Mouse (Mus musculus): ENCODE results near the gene Gclm.
A peak's percentile ranks its signal among the peaks of the same experiment; 100 is the strongest.
"Not testable (repeated sequence)": the region's sequence is repeated elsewhere in the genome, so short reads cannot be mapped to it uniquely, and the experiment has no call there.

Gene Gclm

GRCm38 (mm10) chr3:122245215-122245877 is at the start of gene Gclm:
Gene Gclm (plus strand): TSS chr3:122245557.
- DNase-seq (ENCODE audit: low read depth, low spot score) = peak; percentile 97

GRCm38 (mm10) chr3:122196621-122197298 is 48.6 kb upstream of the Gclm start:
- no peak for DNase-seq (ENCODE audit: low read depth, low spot score)

GRCm38 (mm10) chr3:122198532-122198931 is 46.8 kb upstream of the Gclm start:
- no peak for DNase-seq (ENCODE audit: low read depth, low spot score)

- DNase-seq (ENCODE audit: low read depth, low spot score) = no peak
Observed at GRCm38 (mm10) chr3:122198966-122199381, 46.4 kb upstream of the Gclm start.

- no peak for DNase-seq (ENCODE audit: low read depth, low spot score)
Observed at GRCm38 (mm10) chr3:122199600-122199999, 45.8 kb upstream of the Gclm start.

- no peak for DNase-seq (ENCODE audit: low read depth, low spot score)
Observed at GRCm38 (mm10) chr3:122200017-122200416, 45.3 kb upstream of the Gclm start.

GRCm38 (mm10) chr3:122200447-122200846 is 44.9 kb upstream of the Gclm start:
- DNase-seq (ENCODE audit: low read depth, low spot score) = no peak

- DNase-seq (ENCODE audit: low read depth, low spot score) = peak; percentile 65
Observed at GRCm38 (mm10) chr3:122202307-122202732, 43.0 kb upstream of the Gclm start.

- DNase-seq (ENCODE audit: low read depth, low spot score) = no peak
Observed at GRCm38 (mm10) chr3:122203675-122204329, 41.6 kb upstream of the Gclm start.

- DNase-seq (ENCODE audit: low read depth, low spot score) = no peak
Observed at GRCm38 (mm10) chr3:122205753-122206152, 39.6 kb upstream of the Gclm start.

- DNase-seq (ENCODE audit: low read depth, low spot score) = no peak
Observed at GRCm38 (mm10) chr3:122206279-122207070, 38.9 kb upstream of the Gclm start.

GRCm38 (mm10) chr3:122207766-122208165 is 37.6 kb upstream of the Gclm start:
- DNase-seq (ENCODE audit: low read depth, low spot score) = no peak

GRCm38 (mm10) chr3:122208296-122209225 is 36.8 kb upstream of the Gclm start:
- no peak for DNase-seq (ENCODE audit: low read depth, low spot score)

GRCm38 (mm10) chr3:122209511-122209910 is 35.8 kb upstream of the Gclm start:
- no peak for DNase-seq (ENCODE audit: low read depth, low spot score)

- no peak for DNase-seq (ENCODE audit: low read depth, low spot score)
Observed at GRCm38 (mm10) chr3:122210434-122210833, 34.9 kb upstream of the Gclm start.

- no peak for DNase-seq (ENCODE audit: low read depth, low spot score)
Observed at GRCm38 (mm10) chr3:122210846-122211245, 34.5 kb upstream of the Gclm start.

- DNase-seq (ENCODE audit: low read depth, low spot score) = peak; percentile 17
Observed at GRCm38 (mm10) chr3:122211446-122212125, 33.8 kb upstream of the Gclm start.

GRCm38 (mm10) chr3:122221240-122222036 is 23.9 kb upstream of the Gclm start:
- DNase-seq (ENCODE audit: low read depth, low spot score) = no peak

GRCm38 (mm10) chr3:122226972-122227371 is 18.4 kb upstream of the Gclm start:
- not testable (repeated sequence) for DNase-seq (ENCODE audit: low read depth, low spot score)

Data from CD4-positive, CD25-positive, alpha-beta regulatory T cell, adult 2 months (primary cell).